In the genomic region with DNA sequence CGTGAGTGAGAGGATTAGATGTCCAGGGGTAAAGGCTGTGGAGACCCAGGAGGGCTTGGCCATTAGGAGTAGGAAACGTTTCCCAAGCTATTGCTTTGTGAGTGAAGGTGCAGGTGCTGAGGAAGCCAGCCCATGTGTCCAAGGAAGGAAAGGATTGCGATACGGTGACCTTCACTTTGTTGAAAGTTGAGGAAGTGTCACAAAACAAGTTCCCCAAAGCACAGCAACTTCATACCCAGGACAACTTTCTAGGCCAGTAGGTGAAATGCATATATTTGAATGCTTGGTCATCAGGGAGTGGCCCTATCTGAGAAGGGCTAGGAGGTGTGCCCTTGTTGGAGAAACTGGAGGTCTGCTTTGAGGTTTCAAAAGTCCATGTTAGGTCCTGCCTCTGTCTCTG, we compare ENCODE assay signal across 19 mouse cellular contexts. TPM values are rescaled to one million over a fixed set of nuclear protein-coding genes. Genes with fewer than 3 reads are reported as not detected.
DNase-seq lines count a peak whose midpoint lies in the region; ATAC-seq and TF ChIP-seq lines count a peak whose summit lies in the region.
"Had no signal": no experiment of that assay in that cellular context is flagged by ENCODE, and none has a peak within 500 bp of the region (broad histone marks: within the 10 kb centered on the region; RNA-seq: fewer than 3 reads in every experiment).

No protein-coding gene starts in this region.

- H3K4me3 ChIP-seq in liver, postnatal 0 days (ENCODE audit: low read depth, low read length), result no peak overlapping the region
- no peak overlapping the region for H3K4me3 ChIP-seq in liver, embryonic 11.5 days (ENCODE audit: low read depth, low read length)
- no peak overlapping the region for H3K4me3 ChIP-seq in forebrain, postnatal 0 days (ENCODE audit: low read depth, low read length)
- H3K4me3 ChIP-seq: embryonic facial prominence, embryonic 13.5 days; forebrain, embryonic 12.5 days; heart, embryonic 12.5 days; hindbrain, embryonic 12.5 days had no signal

- no peak for TF ChIP-seq EP300 in liver, postnatal 0 days (IDR thresholded peaks at IDR 0.05; ENCODE audit: low read depth)

- H3K4me2 ChIP-seq in liver, postnatal 0 days (ENCODE audit: low read depth, low read length), result no peak overlapping the region
- no peak overlapping the region for H3K4me2 ChIP-seq in liver, embryonic 11.5 days
- H3K4me2 ChIP-seq in forebrain, postnatal 0 days (ENCODE audit: low read depth), result no peak overlapping the region
- H3K4me2 ChIP-seq: embryonic facial prominence, embryonic 13.5 days; forebrain, embryonic 12.5 days; heart, embryonic 12.5 days; hindbrain, embryonic 12.5 days had no signal

- H3K4me1 ChIP-seq in liver, postnatal 0 days (ENCODE audit: insufficient read depth), result no peaks in the 10 kb centered on the region
- no peaks in the 10 kb centered on the region for H3K4me1 ChIP-seq in liver, embryonic 11.5 days (replicated peaks; ENCODE audit: control insufficient read depth, insufficient read depth, low read length)
- H3K4me1 ChIP-seq in forebrain, postnatal 0 days (ENCODE audit: insufficient read depth), result no peaks in the 10 kb centered on the region
- H3K4me1 ChIP-seq: embryonic facial prominence, embryonic 13.5 days; hindbrain, embryonic 12.5 days had no signal

- WGBS in liver, postnatal 0 days (ENCODE audit: insufficient replicate concordance), result 42% methylated on average over 4 of the region's 4 CpGs
- WGBS in liver, embryonic 11.5 days, result 71% methylated on average over 4 of the region's 4 CpGs
- 74% methylated on average over 4 of the region's 4 CpGs for WGBS in forebrain, postnatal 0 days

- no peaks in the 10 kb centered on the region for H3K27me3 ChIP-seq in liver, postnatal 0 days (ENCODE audit: insufficient read depth, low read length)
- no peaks in the 10 kb centered on the region for H3K27me3 ChIP-seq in liver, embryonic 11.5 days (replicated peaks; ENCODE audit: control insufficient read depth, insufficient read depth, low read length)
- no peaks in the 10 kb centered on the region for H3K27me3 ChIP-seq in forebrain, postnatal 0 days (ENCODE audit: insufficient read depth, low read length)
- H3K27me3 ChIP-seq: embryonic facial prominence, embryonic 13.5 days; forebrain, embryonic 12.5 days; heart, embryonic 12.5 days; hindbrain, embryonic 12.5 days had no signal

- no peak for TF ChIP-seq CTCF in liver, postnatal 0 days (IDR thresholded peaks at IDR 0.05; ENCODE audit: low read depth)
- TF ChIP-seq CTCF in forebrain, postnatal 0 days (IDR thresholded peaks at IDR 0.05; ENCODE audit: low read depth), result no peak

- no peaks in the 10 kb centered on the region for H3K9me3 ChIP-seq in liver, postnatal 0 days (ENCODE audit: low read length)
- H3K9me3 ChIP-seq in liver, embryonic 11.5 days (ENCODE audit: control insufficient read depth, low read length), result no peaks in the 10 kb centered on the region
- H3K9me3 ChIP-seq in forebrain, postnatal 0 days (ENCODE audit: low read length), result no peaks in the 10 kb centered on the region
- H3K9me3 ChIP-seq: embryonic facial prominence, embryonic 13.5 days; forebrain, embryonic 12.5 days; G1E; heart, embryonic 12.5 days; hindbrain, embryonic 12.5 days had no signal

- H3K27ac ChIP-seq in liver, postnatal 0 days (ENCODE audit: low read depth), result peak overlapping the region; percentile 48
- no peak overlapping the region for H3K27ac ChIP-seq in liver, embryonic 11.5 days (ENCODE audit: low read depth, low read length)
- H3K27ac ChIP-seq in forebrain, postnatal 0 days (ENCODE audit: low read depth, low read length), result no peak overlapping the region
- H3K27ac ChIP-seq: embryonic facial prominence, embryonic 13.5 days; forebrain, embryonic 12.5 days; hindbrain, embryonic 12.5 days; hindbrain, postnatal 0 days had no signal

- DNase-seq in liver, postnatal 0 days, result no peak
- no peak for DNase-seq in liver, embryonic 11.5 days (ENCODE audit: low spot score)
- no peak for DNase-seq in yolk sac, embryonic 10.5 days (ENCODE audit: low spot score)
- DNase-seq in forebrain, postnatal 0 days, result no peak
- DNase-seq: adrenal gland, adult 8-10 months; adrenal gland, postnatal 36 days; B cell, adult 2 months; cerebellum, adult 11 months; cerebellum, adult 9-10 months; cerebellum, postnatal 36 days; gastrocnemius, postnatal 14 days had no signal

- H3K9ac ChIP-seq in liver, postnatal 0 days (replicated peaks), result no peak overlapping the region
- H3K9ac ChIP-seq in liver, embryonic 11.5 days (ENCODE audit: low read depth, low read length), result no peak overlapping the region
- no peak overlapping the region for H3K9ac ChIP-seq in forebrain, postnatal 0 days
- H3K9ac ChIP-seq: embryonic facial prominence, embryonic 13.5 days; forebrain, embryonic 12.5 days; heart, embryonic 12.5 days; hindbrain, embryonic 12.5 days had no signal

- no peak for ATAC-seq in liver, postnatal 0 days
- ATAC-seq in liver, embryonic 11.5 days (replicated peaks; ENCODE audit: low FRiP score), result no peak
- peak; percentile 23 to 57; a peak in 3 of 4 replicates for ATAC-seq in hematopoietic stem cell, adult 5-6 weeks (replicated peaks in 1 of 2; ENCODE audit: insufficient read depth in 1 of 2, low FRiP score in 2 of 2, low TSS enrichment in 1 of 2, low read depth in 1 of 2, poor library complexity in 2 of 2, severe bottlenecking in 2 of 2)
- peak; percentile 47 for ATAC-seq in neutrophil, adult 5-6 weeks (ENCODE audit: extremely low read depth, insufficient number of reproducible peaks, low FRiP score, poor library complexity, severe bottlenecking)
- ATAC-seq in forebrain, postnatal 0 days, result no peak

- no peaks in the 10 kb centered on the region for H3K36me3 ChIP-seq in liver, postnatal 0 days (replicated peaks; ENCODE audit: insufficient read depth, low read length)
- no peaks in the 10 kb centered on the region for H3K36me3 ChIP-seq in liver, embryonic 11.5 days (ENCODE audit: control insufficient read depth, insufficient read depth, low read length)
- H3K36me3 ChIP-seq in forebrain, postnatal 0 days (ENCODE audit: insufficient read depth), result no peaks in the 10 kb centered on the region
- H3K36me3 ChIP-seq: embryonic facial prominence, embryonic 13.5 days; forebrain, embryonic 12.5 days; heart, embryonic 12.5 days; hindbrain, embryonic 12.5 days had no signal

RNA-seq across cellular contexts. Expression of a gene that starts 40.7 kb away (rescaled TPM):
- polyA plus RNA-seq in liver, postnatal 0 days (2015; fragmentation: Nextera tagmentation; extraction: Ambion mirVana), result 17.7 and 19.4 TPM in 2 replicates
- 25.8 and 30.0 TPM in 2 replicates for polyA plus RNA-seq in liver, embryonic 11.5 days (2014; fragmentation: Nextera tagmentation; extraction: Ambion mirVana)
- total RNA-seq in hematopoietic stem cell, adult 5-6 weeks (2017), result 24.8 and 31.5 TPM in 2 replicates
- total RNA-seq in neutrophil, adult 5-6 weeks (2017), result 19.3 and 22.0 TPM in 2 replicates
- 5.1 and 8.8 TPM in 2 replicates for total RNA-seq in forebrain, postnatal 0 days (2014; rRNA removed)
- 33.8 and 34.6 TPM in 2 replicates for polyA plus RNA-seq in forebrain, postnatal 0 days (2015; fragmentation: Nextera tagmentation; extraction: Ambion mirVana)

Comparison
In these comparisons a context has a peak if more than half of its experiments do, and no peak if none do; other contexts are left out.
1. ATAC-seq: peak in hematopoietic stem cell, adult 5-6 weeks (2 of 2) and neutrophil, adult 5-6 weeks (single experiment); none in liver, postnatal 0 days (single experiment), liver, embryonic 11.5 days (single experiment) and forebrain, postnatal 0 days (single experiment).